Mouse (Mus musculus): ENCODE results near the gene Plin4.

DNA sequence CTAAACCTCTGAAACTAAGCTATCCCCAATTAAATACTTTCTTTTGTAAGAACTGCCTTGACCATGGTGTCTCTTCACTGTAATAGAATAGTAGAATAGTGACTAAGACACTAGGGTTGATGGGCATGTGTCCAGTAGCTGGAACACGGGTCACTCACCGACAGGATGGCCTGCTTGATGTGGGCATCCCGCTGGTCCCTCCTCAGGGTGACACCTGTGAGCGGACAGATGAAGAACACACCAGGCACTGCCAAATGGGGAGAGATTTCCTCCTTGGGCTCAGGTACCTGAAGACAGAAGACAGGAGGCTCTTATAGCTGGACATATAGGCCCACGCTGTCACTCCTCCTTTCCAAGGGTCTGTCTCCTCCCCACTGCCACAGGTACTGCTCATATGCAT, 37.4 kb downstream of the Plin4 start:
- no peak for TF ChIP-seq TAL1 (IDR thresholded peaks at IDR 0.05; ENCODE audit: low read length)
- no peak for TF ChIP-seq GATA1 (IDR thresholded peaks at IDR 0.05; ENCODE audit: low read length)
